Mouse (Mus musculus) kidney, postnatal 10 days (tissue): ENCODE results near the gene Otulin.

Experiments used
- DNase-seq: peaks from one replicate; pipeline ENCODE4 v3.0.0; 2021; ENCODE audit warnings: mixed read lengths

The Otulin gene

DNA sequence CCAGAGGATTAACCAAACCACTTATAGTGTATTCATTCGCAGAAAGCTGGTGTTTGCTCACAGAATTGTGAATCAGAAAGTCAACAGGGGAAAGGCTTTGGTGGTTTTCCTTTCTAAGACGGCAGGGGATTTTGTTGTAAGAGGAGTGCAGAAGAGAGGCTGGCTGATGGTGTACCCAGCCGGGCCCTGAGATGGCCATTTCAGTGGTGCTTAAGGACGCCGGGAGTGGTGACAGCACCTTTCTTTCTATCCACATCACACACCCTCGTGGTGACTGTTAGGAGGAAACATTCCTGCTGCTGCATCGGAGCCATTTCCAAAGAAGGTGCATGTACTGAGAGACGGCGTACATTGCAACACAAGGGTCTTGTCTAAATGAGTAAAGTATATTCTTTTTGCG lies 85.3 kb downstream of the Otulin start:
- DNase-seq, result no peak

DNA sequence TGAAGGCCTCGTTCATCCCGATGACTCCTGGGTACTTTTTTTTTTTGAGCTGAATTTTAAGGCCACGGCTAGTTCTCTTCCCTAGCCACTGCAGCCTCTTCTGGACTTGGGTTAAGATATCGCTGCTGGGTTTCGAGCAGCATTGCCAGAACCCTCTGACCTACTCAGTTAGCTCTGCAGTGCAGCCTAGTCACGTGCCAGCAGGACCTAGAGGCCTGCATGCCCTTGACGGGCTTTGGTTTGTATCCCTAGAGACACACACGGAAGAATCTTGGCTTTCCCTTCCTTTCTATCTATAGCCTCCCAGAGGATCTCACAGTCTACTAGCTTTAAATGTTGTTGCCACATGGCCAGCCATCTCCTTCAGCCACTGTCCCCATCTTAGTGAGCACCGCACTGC lies 90.7 kb downstream of the Otulin start:
- no peak for DNase-seq

DNA sequence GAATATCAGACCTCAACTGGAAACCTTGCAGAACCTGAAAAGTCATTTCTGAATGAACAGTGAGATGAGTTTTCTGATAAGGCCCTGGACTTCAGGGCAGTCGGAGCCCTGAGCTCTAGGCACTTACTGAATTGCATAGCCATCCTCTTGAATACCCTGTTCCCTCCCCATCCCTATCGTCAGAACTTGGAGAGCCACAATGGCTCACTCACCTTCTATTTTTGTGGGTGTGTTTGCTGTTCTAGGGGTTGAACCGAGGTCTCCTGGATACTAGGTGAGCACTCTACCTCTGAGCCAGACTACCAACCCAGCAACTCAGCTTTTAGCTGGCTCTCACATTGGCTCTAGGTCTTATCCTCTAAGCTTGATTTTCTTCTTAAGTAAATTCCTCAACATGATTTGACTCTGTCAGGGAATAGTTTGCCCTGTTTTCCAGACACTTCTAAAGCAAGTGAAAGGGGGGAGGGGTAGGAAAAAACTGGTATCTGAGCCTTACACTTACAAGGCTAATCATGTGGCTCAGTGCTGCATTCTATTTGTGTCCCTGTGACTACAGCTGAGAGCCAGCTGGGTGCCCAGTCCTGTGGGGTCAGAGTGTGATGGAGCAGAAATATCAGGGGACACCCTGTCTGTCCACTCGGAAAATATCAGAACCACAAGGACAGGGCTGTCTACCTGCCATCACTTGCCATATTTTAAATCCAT lies 92.8 kb downstream of the Otulin start:
- no peak for DNase-seq

DNA sequence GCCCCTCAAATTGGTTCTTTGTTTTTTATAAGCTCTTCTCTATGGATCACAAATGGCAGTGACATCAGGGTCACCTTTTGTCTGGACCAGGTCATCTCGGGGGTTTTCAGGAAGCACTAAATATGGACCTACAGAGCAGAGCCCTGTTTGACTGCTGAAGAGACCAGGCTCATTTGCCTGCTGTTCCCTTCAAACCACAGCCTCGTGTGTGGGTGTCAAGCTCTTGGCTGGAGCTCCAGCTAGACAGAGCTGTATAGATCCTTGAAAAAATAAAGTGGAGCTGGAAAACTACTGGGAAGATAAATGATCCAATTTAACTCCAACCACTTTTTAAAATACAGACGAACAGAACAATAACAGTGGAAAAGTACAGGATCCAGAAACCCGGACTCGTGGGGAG lies 93.7 kb downstream of the Otulin start:
- peak; percentile 27 for DNase-seq

DNA sequence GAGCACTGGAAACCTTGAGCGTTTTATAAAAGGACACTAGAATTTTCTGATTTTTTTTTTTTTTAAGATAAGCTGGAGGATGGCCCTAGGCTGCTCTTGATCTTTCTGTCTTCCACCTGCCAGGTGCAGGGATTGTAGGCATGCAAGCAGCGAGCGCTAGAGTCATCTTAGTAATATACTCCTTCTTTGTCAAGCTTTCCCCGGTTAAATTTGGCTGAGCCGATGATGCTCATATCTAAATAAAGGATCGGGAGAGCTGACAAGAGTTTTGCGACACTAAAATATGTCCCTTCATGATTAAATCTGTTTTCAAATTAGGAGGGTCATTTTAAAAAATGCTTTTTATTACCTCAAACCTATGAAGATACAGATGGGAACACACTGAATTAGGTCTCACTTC lies 94.3 kb downstream of the Otulin start:
- no peak for DNase-seq

DNA sequence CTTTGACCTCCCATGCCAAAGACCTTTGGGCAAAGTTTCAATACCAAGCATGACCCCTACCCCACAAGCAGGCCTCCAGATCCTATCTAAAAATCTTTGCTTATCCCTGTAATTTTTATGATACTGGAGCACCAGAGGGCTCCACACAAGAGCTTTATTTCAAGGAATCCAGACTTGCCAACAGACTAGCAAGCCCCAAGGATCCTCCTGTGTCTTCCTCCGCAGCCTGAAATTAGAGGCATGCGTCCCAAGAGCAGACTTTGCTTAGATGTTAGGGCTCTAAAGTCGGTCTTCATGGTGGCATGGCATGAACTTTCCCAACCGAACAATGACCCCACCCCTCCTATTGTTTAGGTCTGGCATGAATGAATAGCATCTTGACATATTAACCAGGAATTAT lies 94.8 kb downstream of the Otulin start:
- no peak for DNase-seq

DNA sequence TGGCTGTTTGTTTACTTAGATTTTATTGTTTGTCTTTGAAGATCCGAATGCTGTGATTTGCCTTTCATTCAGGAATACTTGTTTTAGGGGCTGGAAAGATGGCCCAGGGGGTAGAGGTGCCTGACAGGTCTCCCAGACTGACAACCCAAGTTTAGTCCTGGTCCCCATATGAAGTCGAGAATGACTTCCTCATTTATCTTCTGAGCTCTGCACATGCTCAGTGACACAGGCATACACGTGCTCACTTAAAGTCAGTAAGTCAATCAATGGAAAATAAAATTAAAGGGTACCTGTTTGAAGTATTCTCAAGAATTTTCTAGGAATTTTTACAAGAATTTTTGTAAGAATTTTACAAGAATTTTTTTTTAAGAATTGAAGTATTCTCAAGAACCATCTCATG lies 97.5 kb downstream of the Otulin start:
- DNase-seq, result no peak

DNA sequence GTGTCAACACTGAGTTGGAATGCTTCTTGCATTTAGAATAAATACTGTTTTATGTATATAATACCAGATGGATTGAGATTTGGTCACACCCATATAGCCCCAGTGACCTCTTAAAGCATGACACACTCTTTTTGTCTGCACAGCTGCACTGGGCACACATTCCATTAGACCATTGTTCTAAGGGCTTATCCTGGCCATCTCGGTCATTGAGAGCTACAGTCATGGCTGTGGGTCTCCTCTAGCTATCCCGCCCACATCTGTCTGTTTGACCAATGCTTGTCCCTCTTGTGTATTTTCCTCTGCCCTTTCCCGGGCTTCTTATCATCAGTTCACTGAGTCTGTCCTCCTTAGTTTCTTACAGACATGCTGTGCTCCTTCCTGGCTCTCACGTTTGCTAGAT lies 100.5 kb downstream of the Otulin start:
- no peak for DNase-seq

DNA sequence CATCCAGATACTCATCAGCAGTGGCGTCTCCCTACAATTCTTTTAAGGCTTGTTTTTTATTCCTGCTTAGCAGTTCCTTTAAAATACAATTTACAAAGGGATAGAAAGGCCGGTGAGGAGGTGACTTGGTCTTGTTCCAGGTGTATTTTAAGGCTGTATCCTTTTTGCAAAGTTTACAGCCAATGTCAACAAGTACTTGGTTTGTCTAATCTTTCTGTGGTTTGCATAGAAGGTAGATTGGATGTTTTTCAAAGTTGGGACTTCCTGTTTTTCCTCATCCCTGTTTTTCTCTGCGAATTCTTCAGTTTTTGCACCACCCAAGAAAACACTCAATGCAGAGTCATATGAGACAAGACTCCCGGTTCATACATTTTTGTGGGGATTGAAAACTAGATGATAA lies 101.6 kb downstream of the Otulin start:
- no peak for DNase-seq

DNA sequence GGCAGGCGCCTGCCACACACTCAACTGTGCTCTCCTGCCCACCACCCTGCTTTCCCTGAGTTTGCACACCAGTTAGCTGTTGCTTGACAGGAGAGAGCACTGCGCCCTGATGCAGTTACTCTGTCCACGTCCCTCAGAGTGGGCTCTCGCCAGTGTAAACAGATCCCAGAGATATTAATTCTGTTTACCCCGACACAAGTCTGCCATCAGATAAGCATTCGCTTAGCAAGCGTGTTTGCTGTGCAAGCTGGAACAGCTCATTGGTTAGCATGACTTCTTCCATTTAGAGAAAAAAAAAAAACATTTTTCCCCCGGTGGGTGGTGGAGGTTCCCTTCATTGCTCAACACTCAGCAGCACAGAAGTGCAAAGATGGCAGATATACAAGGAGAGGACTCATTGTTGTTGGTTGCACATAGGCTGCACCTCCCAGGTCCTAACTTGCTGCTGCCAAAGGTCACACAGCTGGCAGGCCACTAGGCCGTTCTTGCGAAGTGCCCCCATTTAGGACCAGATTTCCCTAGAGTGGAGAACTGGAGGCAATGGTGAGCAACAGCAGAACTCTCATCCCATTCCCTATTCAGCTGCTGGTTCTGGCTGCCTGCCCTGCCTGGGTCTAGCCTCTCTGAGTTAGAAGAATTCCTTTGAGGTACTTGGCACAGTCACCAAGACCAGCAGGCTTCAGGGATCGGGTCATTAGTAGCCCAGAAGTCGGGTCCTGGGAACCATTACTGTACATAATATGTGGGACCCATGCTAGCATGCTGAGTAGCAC lies 105.1 kb downstream of the Otulin start:
- DNase-seq, result peak; percentile 48

DNA sequence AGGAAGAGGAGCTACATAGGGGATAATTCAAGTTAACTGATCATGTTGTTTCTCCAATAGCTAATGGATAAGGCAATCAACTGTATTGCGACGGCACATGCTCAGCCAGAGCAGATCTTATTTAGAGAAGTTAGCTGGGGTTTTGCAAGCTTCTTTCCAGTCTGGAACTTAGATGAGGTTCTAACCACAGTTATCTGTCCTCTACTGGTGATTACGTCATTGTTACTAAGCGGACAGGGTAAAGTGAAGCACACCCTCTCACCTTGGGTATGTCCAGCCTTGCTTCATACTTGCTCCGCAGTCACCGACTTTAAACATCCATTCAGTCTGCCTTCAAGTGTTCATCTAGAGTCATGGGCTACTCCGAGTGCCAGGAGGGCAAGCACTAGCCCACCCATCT lies 110.6 kb downstream of the Otulin start:
- no peak for DNase-seq

DNA sequence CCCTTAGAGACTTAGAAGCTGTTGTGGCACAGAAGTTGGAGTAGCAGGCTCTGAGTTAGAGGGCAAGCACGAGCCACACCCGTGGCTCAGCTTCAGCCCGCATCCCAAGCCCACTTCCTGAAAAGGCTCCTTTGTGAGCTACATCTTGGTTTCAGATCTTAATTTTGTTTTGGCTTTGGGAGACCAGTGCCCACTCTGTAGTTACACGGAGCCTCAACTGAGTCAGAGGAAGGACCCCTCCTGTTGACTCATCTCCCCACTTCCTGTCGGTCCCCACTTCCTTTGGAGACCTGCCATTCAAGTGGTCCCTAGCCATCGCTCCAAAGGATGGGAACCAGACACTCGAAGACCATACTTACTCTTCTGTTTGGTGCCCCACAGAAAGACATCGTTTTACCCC lies 112.5 kb downstream of the Otulin start:
- DNase-seq, result no peak

DNA sequence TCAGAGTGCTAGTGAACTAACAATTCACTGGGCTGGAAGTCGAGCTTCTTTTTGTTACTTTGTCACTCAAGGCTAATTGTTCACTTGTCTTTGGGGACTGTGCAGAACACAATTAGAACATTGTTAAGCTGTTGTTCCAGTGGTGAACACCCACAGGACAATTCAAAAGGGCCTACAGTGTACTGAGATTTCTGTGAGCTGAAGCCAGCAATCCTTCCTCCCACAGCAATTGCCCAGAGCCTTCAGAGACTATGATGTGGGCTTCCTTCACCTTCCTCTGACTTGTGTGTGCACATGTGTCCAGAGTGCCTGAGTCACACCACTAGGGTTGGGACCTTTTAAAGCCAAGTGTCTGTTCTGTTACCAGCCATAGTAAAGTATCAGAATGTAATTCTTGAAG lies 113.6 kb downstream of the Otulin start:
- DNase-seq, result no peak

DNA sequence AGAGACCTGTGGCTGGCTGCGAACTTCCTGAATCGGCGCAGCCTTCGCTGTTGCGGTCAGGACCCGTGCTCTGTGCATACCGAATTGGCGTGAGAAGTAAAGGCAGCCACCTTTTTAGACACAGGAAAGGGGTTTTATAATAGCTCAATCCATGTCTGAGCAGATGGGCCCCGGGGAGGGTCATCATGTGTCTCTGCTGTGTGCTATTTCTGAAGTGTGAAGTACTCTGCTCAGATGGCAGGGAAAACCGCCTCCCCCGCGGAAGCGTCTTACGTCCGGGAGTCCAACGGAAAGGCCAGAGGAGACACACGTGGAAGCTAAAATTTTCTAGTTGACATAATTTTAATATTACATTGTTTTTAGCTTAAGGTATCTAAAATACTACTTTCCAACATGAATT lies 121.5 kb downstream of the Otulin start:
- DNase-seq, result no peak

DNA sequence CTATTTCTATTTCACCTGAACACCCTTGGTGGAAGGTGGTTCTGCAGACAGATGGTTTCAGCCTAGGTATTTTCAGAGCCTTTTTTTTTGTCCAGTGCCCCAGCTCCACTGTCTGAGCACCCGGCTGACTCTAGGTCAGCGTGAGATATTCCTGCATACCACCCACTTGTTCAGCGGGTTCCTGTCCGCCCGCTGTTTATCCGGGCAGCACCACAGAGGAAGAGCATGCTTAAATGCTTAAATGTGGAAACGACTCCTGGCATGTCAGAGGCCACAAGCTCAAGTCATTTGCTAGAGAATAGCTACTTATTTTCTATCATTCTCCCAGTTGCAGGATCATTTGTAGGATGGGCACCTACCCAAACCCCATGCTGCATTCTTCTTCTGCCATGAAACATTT lies 122.3 kb downstream of the Otulin start:
- DNase-seq, result no peak

DNA sequence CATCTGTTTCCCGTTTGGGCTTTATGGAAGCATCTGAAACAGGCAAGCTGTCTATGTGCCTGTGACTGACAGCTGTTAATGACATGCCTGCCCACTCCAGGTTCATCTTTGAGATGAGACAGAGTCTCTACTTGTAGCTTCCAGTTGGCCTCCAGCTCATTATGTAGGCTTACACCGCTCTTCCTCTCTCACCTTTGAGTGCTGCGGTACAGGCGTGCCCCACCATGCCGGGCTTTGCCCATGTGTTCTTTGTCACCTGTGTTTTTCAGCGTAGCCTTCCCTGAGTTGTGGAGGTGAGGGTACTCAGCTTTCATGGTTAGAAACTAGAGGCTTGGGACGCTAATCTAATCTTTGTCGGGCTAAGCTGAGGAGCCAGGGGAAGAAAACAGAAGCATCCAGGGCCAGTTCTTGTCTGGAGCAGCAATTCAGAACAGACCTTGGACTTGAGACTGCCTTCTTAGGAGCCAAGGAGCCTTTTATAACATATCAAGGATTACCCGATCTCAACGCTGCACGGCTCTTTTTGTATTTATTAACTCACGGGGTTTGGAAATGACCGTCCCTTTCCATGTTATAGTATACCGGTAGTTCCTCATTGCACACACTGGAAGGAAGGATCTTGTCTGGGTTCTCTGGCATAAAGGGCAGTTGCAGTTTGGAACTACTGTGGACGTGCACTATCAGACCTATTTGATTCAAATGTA lies 123.4 kb downstream of the Otulin start:
- no peak for DNase-seq

DNA sequence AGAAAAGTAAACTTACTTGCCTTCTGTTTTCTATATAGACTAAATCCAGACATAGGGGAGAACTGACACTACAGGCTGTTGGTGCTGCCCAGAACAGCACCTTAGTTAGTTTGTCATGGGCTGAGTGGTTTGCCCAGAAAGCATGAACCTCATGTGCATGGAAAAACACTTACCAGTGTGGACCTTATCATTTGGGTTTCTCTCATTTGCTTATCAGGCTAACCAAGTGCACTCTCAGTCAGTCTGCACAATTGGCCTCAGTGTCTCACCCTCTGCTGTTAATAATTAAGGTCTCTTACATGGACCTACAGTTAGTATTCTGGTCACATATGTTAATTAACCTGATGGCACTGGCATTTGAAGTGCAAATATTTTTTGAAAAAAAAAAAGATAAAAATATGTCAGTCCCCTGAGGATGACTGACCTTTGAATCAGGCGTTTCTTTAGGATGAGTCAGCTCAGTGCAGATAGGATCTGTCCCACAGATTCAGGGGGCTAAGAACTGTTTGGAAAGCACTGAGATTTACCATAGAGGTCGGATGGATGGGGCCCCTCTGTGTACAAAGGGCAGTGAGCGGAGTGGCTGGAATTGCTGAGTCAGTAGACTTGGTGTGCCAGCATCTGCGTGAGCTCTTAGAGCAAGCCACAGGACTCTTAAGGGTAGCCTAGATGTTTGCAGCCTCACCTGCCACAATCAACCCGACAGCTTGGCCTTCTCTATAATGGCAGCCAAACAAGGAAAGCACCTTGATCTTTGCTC lies 124.2 kb downstream of the Otulin start:
- DNase-seq, result no peak

DNA sequence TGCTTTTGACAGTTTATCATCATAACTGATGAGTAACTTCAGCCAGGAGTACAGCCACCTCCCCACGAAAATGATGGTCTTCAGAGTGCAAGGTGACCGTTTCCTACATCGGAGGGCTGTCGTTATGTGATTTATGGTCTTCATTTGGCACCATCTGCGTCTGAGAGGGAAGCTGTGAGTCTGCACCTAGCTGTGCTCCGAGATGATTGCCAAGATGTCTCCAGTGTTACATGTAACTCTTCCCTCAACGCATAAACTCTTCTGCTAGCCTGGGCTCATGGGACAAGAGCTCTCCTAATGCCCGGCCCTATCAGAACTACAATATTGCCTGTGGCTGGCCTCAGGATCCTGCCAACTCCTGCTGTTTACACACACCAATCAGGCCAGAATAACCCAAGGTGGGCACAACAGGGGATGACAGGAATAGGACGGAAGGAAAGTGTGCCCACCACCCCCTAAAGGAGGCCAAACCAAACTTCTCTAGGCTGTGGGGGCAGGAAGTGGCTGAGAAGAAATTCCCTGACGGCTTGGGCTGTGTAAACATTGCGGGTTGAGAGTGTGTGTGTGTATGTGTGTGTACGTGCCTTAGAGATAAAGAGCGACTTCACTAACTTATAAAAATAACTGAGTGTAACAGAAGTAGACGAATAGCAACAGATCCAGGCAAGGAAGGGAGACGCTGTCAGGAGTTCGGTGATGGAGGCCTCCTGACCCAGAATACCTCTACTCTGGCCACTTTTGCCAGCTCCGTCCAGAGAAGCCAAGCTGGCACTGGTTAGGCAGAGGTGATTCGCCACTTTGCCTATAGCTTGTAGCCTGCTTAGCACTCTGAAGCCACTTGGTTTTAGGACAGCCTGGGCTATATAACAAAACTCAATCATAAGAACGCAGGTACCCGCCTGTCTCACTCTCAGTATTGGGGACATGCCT lies 126.4 kb downstream of the Otulin start:
- no peak for DNase-seq

DNA sequence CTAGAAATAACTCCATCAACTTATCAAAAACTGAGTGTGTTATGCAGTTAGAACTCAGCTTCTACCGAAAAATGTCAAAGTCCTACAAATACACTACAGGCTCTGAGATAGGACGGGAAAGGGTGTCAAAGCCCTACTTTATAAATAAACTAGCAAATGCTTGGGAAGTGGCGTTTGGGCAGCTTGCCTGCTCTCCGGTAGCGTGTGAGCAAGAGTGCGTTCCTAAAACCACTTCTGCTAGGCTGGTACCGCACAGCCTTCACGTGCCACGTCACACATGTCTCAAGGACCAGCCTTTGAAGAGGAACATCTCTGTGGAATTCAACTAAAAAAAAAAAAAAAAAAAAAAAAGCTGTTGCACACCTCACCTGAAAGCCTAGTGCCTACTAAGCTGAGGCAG lies 127.3 kb downstream of the Otulin start:
- DNase-seq, result no peak

DNA sequence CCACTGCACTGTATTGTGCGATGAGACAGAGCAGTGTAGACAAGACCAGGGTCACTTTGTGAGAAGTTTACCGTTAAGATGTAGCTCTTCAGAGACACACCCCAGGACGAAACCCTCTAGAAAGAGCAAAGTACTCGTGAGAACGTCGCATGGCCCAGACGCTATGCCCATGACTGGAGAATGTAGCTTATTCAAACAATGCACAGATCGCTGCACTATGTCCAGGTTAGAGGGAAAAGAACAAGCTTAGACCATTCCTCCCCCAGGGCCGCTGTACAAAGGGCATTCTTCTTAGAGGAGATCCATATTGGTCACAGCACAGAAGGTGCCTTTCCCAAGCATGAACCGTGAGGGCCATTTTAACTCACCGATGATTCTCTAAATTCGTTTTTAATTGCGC lies 128.2 kb downstream of the Otulin start:
- no peak for DNase-seq

DNA sequence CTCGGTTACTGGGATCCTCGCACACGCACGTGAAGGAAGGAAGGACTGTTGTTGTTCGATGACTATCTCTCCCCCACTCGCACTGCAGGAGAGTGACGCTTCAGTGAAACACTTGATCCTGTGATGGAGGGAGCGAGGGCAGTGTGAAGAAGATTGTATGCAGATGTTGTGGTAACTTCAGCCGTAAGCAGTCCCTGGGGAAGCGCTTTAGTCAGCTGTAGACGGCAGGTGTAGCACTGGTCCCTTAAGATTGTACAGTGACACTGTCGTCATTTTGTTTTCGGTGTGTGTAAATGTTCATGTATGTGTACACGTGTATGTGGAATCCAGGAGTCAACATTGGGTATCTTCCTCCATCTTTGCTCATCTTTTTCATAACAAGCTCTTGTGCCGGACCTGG lies 130.1 kb downstream of the Otulin start:
- no peak for DNase-seq

DNA sequence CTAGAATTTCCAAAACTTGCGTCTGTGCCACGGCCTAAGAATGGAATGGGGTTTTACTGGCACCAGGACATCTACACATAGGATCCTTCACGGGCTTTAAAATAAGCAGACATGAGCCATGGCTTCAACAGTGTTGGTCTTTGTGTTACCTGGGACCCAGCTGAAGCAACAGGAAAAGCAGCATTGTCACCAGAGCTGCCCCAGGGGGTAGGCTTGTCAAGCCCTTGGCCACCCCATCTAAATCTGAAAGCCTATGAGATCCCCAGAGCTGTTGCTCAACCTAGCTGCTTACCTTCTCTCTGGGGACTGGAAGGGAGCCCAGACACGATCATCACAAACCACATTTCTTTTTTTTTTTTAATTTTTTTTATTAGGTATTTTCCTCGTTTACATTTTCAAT lies 132.4 kb downstream of the Otulin start:
- DNase-seq, result no peak
